28 mouse cellular contexts compared by ENCODE assay signal in genomic region chr10:92356738-92357137, GRCm38 (mm10).
"Had no signal": no experiment of that assay in that cellular context is flagged by ENCODE, and none has a peak within 500 bp of the region (broad histone marks: within the 10 kb centered on the region; RNA-seq: fewer than 3 reads in every experiment).

No protein-coding gene starts in this region.

- H3K9me3 ChIP-seq: heart, embryonic 12.5 days; hindbrain, embryonic 10.5 days; hindbrain, embryonic 12.5 days; intestine, embryonic 15.5 days; limb, embryonic 10.5 days; limb, embryonic 12.5 days; liver, embryonic 13.5 days; liver, embryonic 15.5 days had no signal

- H3K4me2 ChIP-seq: heart, embryonic 12.5 days; hindbrain, embryonic 12.5 days; hindbrain, embryonic 14.5 days; intestine, embryonic 15.5 days; limb, embryonic 12.5 days; liver, embryonic 11.5 days; liver, embryonic 13.5 days; liver, embryonic 15.5 days had no signal

- H3K27ac ChIP-seq: heart, adult 2 months; hindbrain, embryonic 10.5 days; hindbrain, embryonic 12.5 days; hindbrain, embryonic 14.5 days; intestine, embryonic 15.5 days; layer of hippocampus, adult 2 months; left cerebral cortex, adult 2 months; limb, embryonic 10.5 days; limb, embryonic 12.5 days; liver, embryonic 13.5 days; liver, embryonic 15.5 days had no signal

- DNase-seq: gastrocnemius, postnatal 14 days; gastrocnemius, postnatal 36 days; heart, adult 11 months; heart, adult 2 months; heart, postnatal 10 days; heart, postnatal 4 days; kidney, adult 18-20 months; kidney, adult 8-10 months; kidney, postnatal 10 days; kidney, postnatal 25 days; kidney, postnatal 4 days; liver; liver, embryonic 13.5 days; liver, postnatal 0 days had no signal

- ATAC-seq: hindbrain, embryonic 16.5 days; inflammation-experienced regulatory T-cells, adult 6 months; intestine, embryonic 15.5 days; intestine, postnatal 0 days; liver, postnatal 0 days had no signal

- H3K4me1 ChIP-seq: heart, embryonic 12.5 days; hindbrain, embryonic 12.5 days; intestine, embryonic 15.5 days; limb, embryonic 10.5 days; limb, embryonic 12.5 days; liver, embryonic 13.5 days; liver, embryonic 15.5 days had no signal

- H3K4me3 ChIP-seq: heart, adult 2 months; heart, embryonic 12.5 days; hindbrain, embryonic 10.5 days; hindbrain, embryonic 12.5 days; intestine, embryonic 15.5 days; layer of hippocampus, adult 2 months; left cerebral cortex, adult 2 months; limb, embryonic 10.5 days; limb, embryonic 12.5 days; liver, embryonic 13.5 days; liver, embryonic 15.5 days had no signal

- H3K27me3 ChIP-seq: heart, embryonic 12.5 days; hindbrain, embryonic 12.5 days; intestine, embryonic 15.5 days; limb, embryonic 12.5 days; liver, embryonic 13.5 days; liver, embryonic 15.5 days had no signal

- H3K36me3 ChIP-seq: heart, embryonic 12.5 days; hindbrain, embryonic 10.5 days; hindbrain, embryonic 12.5 days; intestine, embryonic 15.5 days; limb, embryonic 10.5 days; limb, embryonic 12.5 days; liver, embryonic 13.5 days; liver, embryonic 15.5 days had no signal

- H3K9ac ChIP-seq: heart, embryonic 12.5 days; hindbrain, embryonic 12.5 days; hindbrain, embryonic 14.5 days; intestine, embryonic 15.5 days; limb, embryonic 12.5 days; liver, embryonic 13.5 days; liver, embryonic 15.5 days; liver, postnatal 0 days had no signal
